19 mouse cellular contexts compared by ENCODE assay signal in genomic region chr4:137283407-137283732, GRCm38 (mm10). TPM values are rescaled to one million over a fixed set of nuclear protein-coding genes. Genes with fewer than 3 reads are reported as not detected.
DNase-seq lines count a peak whose midpoint lies in the region; ATAC-seq lines count a peak whose summit lies in the region.
"Had no signal": no experiment of that assay in that cellular context is flagged by ENCODE, and none has a peak within 500 bp of the region (broad histone marks: within the 10 kb centered on the region; RNA-seq: fewer than 3 reads in every experiment).

No protein-coding gene starts in this region.

- H3K9me3 ChIP-seq in heart, embryonic 12.5 days (replicated peaks): no peaks in the 10 kb centered on the region
- H3K9me3 ChIP-seq in limb, embryonic 13.5 days: no peaks in the 10 kb centered on the region
- H3K9me3 ChIP-seq in limb, embryonic 10.5 days (replicated peaks): no peaks in the 10 kb centered on the region
- no peaks in the 10 kb centered on the region for H3K9me3 ChIP-seq in limb, embryonic 15.5 days
- H3K9me3 ChIP-seq: hindbrain, embryonic 15.5 days; liver, embryonic 12.5 days; lung, embryonic 15.5 days had no signal

- no peak overlapping the region for H3K27ac ChIP-seq in heart, embryonic 12.5 days (ENCODE audit: poor library complexity, severe bottlenecking)
- peak overlapping the region; percentile 39; the same call in 1 of the 2 replicates for H3K27ac ChIP-seq in limb, embryonic 13.5 days
- H3K27ac ChIP-seq in limb, embryonic 10.5 days: no peak overlapping the region
- H3K27ac ChIP-seq in limb, embryonic 15.5 days: peak overlapping the region; percentile 58
- H3K27ac ChIP-seq: hindbrain, embryonic 15.5 days; liver, embryonic 12.5 days; lung, embryonic 15.5 days had no signal

- 10% methylated on average over 4 of the region's 4 CpGs for WGBS in heart, embryonic 12.5 days
- 13% methylated on average over 4 of the region's 4 CpGs for WGBS in limb, embryonic 13.5 days
- 9% methylated on average over 4 of the region's 4 CpGs for WGBS in limb, embryonic 10.5 days
- 14% methylated on average over 4 of the region's 4 CpGs for WGBS in limb, embryonic 15.5 days

- ATAC-seq in heart, embryonic 12.5 days (ENCODE audit: insufficient number of reproducible peaks, low FRiP score): no peak
- ATAC-seq in limb, embryonic 13.5 days (ENCODE audit: low FRiP score, low read depth): no peak
- no peak for ATAC-seq in limb, embryonic 15.5 days (ENCODE audit: insufficient number of reproducible peaks, low FRiP score, low TSS enrichment, low read depth)
- ATAC-seq: CD4-positive, CD25-positive, alpha-beta regulatory T cell, adult 4 months; liver, embryonic 12.5 days had no signal

- DNase-seq in heart, adult 11 months: no peak
- no peak for DNase-seq in limb, embryonic 10.5 days (ENCODE audit: low spot score)
- peak; percentile 72 for DNase-seq in NIH3T3 (ENCODE audit: low read depth)
- no peak for DNase-seq in yolk sac, embryonic 10.5 days (ENCODE audit: low spot score)
- DNase-seq in urinary bladder, postnatal 4 days (ENCODE audit: low spot score in 2 of 2): no peak
- DNase-seq: cerebellum, adult 2 months; gastrocnemius, postnatal 25 days; kidney, adult 18-20 months; midbrain, embryonic 14.5 days; spleen, adult 18-20 months; thymus, postnatal 14 days had no signal

- no peak overlapping the region for H3K4me3 ChIP-seq in heart, embryonic 12.5 days
- H3K4me3 ChIP-seq in limb, embryonic 13.5 days: no peak overlapping the region
- H3K4me3 ChIP-seq in limb, embryonic 10.5 days: no peak overlapping the region
- no peak overlapping the region for H3K4me3 ChIP-seq in limb, embryonic 15.5 days
- H3K4me3 ChIP-seq: hindbrain, embryonic 15.5 days; liver, embryonic 12.5 days; lung, embryonic 15.5 days; myocyte had no signal

- peaks cover 75% of the 10 kb centered on the region for H3K27me3 ChIP-seq in heart, embryonic 12.5 days (replicated peaks)
- peaks cover 70% of the 10 kb centered on the region for H3K27me3 ChIP-seq in limb, embryonic 13.5 days
- H3K27me3 ChIP-seq in limb, embryonic 10.5 days (ENCODE audit: low read depth, poor library complexity, severe bottlenecking): peaks cover 82% of the 10 kb centered on the region
- peaks cover 58% of the 10 kb centered on the region for H3K27me3 ChIP-seq in limb, embryonic 15.5 days

- 0 out of 2 replicates have a peak overlapping the region, but pooled peaks have one; percentile 35 for H3K4me2 ChIP-seq in heart, embryonic 12.5 days
- peak overlapping the region; percentile 25; the same call in 1 of the 2 replicates for H3K4me2 ChIP-seq in limb, embryonic 13.5 days (replicated peaks)
- peak overlapping the region; percentile 17; the same call in 1 of the 2 replicates for H3K4me2 ChIP-seq in limb, embryonic 15.5 days
- H3K4me2 ChIP-seq: hindbrain, embryonic 15.5 days; liver, embryonic 12.5 days; lung, embryonic 15.5 days had no signal

- no peaks in the 10 kb centered on the region for H3K36me3 ChIP-seq in heart, embryonic 12.5 days
- H3K36me3 ChIP-seq in limb, embryonic 13.5 days: no peaks in the 10 kb centered on the region
- no peaks in the 10 kb centered on the region for H3K36me3 ChIP-seq in limb, embryonic 10.5 days
- H3K36me3 ChIP-seq in limb, embryonic 15.5 days: no peaks in the 10 kb centered on the region
- H3K36me3 ChIP-seq: hindbrain, embryonic 15.5 days; liver, embryonic 12.5 days; lung, embryonic 15.5 days had no signal

- no peak overlapping the region for H3K9ac ChIP-seq in heart, embryonic 12.5 days
- no peak overlapping the region for H3K9ac ChIP-seq in limb, embryonic 13.5 days
- H3K9ac ChIP-seq in limb, embryonic 15.5 days: no peak overlapping the region
- H3K9ac ChIP-seq: hindbrain, embryonic 15.5 days; liver, embryonic 12.5 days; lung, embryonic 15.5 days had no signal

- H3K4me1 ChIP-seq in heart, embryonic 12.5 days (replicated peaks): peaks cover 17% of the 10 kb centered on the region
- H3K4me1 ChIP-seq in limb, embryonic 13.5 days: peaks cover 42% of the 10 kb centered on the region
- peaks cover 30% of the 10 kb centered on the region for H3K4me1 ChIP-seq in limb, embryonic 10.5 days
- peaks cover 58% of the 10 kb centered on the region for H3K4me1 ChIP-seq in limb, embryonic 15.5 days
- H3K4me1 ChIP-seq: liver, embryonic 12.5 days had no signal

RNA-seq across cellular contexts. Expression of gene Wnt4, which starts 6.1 kb away (rescaled TPM):
- 2.7 and 3.1 TPM in 2 replicates for polyA plus RNA-seq in heart, embryonic 12.5 days (2016; fragmentation: Nextera tagmentation; extraction: Ambion mirVana)
- 5.1 and 5.3 TPM in 2 replicates for polyA plus RNA-seq in limb, embryonic 13.5 days (2015; fragmentation: Nextera tagmentation; extraction: Ambion mirVana)
- 1.3 and 1.4 TPM in 2 replicates for polyA plus RNA-seq in limb, embryonic 10.5 days (2016; fragmentation: Nextera tagmentation; extraction: Ambion mirVana)
- 10.0 and 13.2 TPM in 2 replicates for polyA plus RNA-seq in limb, embryonic 15.5 days (2015; fragmentation: Nextera tagmentation; extraction: Ambion mirVana)

Comparison
In these comparisons a context has a peak if more than half of its experiments do, and no peak if none do; other contexts are left out.
1. H3K27ac ChIP-seq: peak in limb, embryonic 13.5 days (single experiment) and limb, embryonic 15.5 days (single experiment); none in heart, embryonic 12.5 days (single experiment) and limb, embryonic 10.5 days (single experiment).
2. Peak in every context shown above with its lines, with median percentiles within 50 percentile points of each other: H3K4me2 ChIP-seq.